Mouse (Mus musculus): ENCODE data around the gene Cadps2.

Gene Cadps2

GRCm38 (mm10) chr6:23337411-23338063 lies 501.7 kb downstream of the Cadps2 start:
- no peak for DNase-seq

- no peak for DNase-seq
Measured at GRCm38 (mm10) chr6:23314945-23315344, 524.3 kb downstream of the Cadps2 start.

- no peak for DNase-seq
Measured at GRCm38 (mm10) chr6:23314291-23314690, 524.9 kb downstream of the Cadps2 start.

GRCm38 (mm10) chr6:23306046-23306445 lies 533.2 kb downstream of the Cadps2 start:
- DNase-seq = no peak

- no peak for DNase-seq
Measured at GRCm38 (mm10) chr6:23298596-23298995, 540.6 kb downstream of the Cadps2 start.

GRCm38 (mm10) chr6:23294685-23295084 lies 544.5 kb downstream of the Cadps2 start:
- DNase-seq = no peak

- DNase-seq = no peak
Measured at GRCm38 (mm10) chr6:23288752-23289151, 550.5 kb downstream of the Cadps2 start.

GRCm38 (mm10) chr6:23281514-23281820 lies 557.8 kb downstream of the Cadps2 start:
- DNase-seq = no peak

GRCm38 (mm10) chr6:23280811-23281513 lies 558.3 kb downstream of the Cadps2 start:
- no peak for DNase-seq

- no peak for DNase-seq
Measured at GRCm38 (mm10) chr6:23273483-23273882, 565.7 kb downstream of the Cadps2 start.

GRCm38 (mm10) chr6:23272979-23273378 lies 566.2 kb downstream of the Cadps2 start:
- no peak for DNase-seq

GRCm38 (mm10) chr6:23272542-23272941 lies 566.7 kb downstream of the Cadps2 start:
- DNase-seq = no peak

- no peak for DNase-seq
Measured at GRCm38 (mm10) chr6:23260738-23261050, 578.5 kb downstream of the Cadps2 start.

- no peak for DNase-seq
Measured at GRCm38 (mm10) chr6:23260016-23260737, 579.0 kb downstream of the Cadps2 start.

GRCm38 (mm10) chr6:23257981-23258380 lies 581.2 kb downstream of the Cadps2 start:
- DNase-seq = no peak

GRCm38 (mm10) chr6:23255161-23255560 lies 584.1 kb downstream of the Cadps2 start:
- no peak for DNase-seq

GRCm38 (mm10) chr6:23254644-23255043 lies 584.6 kb downstream of the Cadps2 start:
- DNase-seq = no peak

- peak in 1 of 2 experiments; percentile 44 for DNase-seq
Measured at GRCm38 (mm10) chr6:23253353-23254311, 585.6 kb downstream of the Cadps2 start.

- no peak for DNase-seq
Measured at GRCm38 (mm10) chr6:23252196-23253135, 586.8 kb downstream of the Cadps2 start.

GRCm38 (mm10) chr6:23251431-23251830 lies 587.8 kb downstream of the Cadps2 start:
- no peak for DNase-seq

- DNase-seq = no peak
Measured at GRCm38 (mm10) chr6:23250288-23250955, 588.8 kb downstream of the Cadps2 start.

All from kidney, postnatal 25 days (tissue).